In the genomic region with DNA sequence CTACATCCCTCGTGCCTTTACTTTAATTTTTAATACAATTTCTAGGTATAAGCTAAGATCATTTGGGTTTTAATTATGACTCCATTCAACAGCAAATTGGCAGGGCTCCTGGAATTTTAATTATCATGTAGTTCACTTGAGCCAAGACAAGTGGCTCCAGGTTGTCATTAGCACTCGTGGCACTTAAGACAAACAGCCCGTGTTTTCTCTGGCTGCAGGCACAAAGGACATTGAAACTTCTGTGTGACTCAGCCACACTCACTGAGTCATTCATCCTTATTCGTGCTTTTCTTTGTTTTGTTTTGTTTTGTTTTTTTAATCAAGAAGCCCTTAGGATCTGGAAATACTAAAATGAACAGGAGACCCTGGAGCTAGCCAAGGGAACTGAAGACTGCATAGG, we compare ENCODE assay signal across 16 mouse cellular contexts.
DNase-seq lines count a peak whose midpoint lies in the region; ATAC-seq and TF ChIP-seq lines count a peak whose summit lies in the region.
"Had no signal": no experiment of that assay in that cellular context is flagged by ENCODE, and none has a peak within 500 bp of the region (broad histone marks: within the 10 kb centered on the region; RNA-seq: fewer than 3 reads in every experiment).

No protein-coding gene starts in this region.

- WGBS in forebrain, embryonic 14.5 days, result 4% methylated on average over 4 of the region's 4 CpGs
- 29% methylated on average over 4 of the region's 4 CpGs for WGBS in forebrain, embryonic 11.5 days
- WGBS in kidney, embryonic 16.5 days, result 33% methylated on average over 4 of the region's 4 CpGs
- 44% methylated on average over 4 of the region's 4 CpGs for WGBS in midbrain, embryonic 16.5 days

- ATAC-seq in forebrain, embryonic 14.5 days, result no peak
- ATAC-seq in forebrain, embryonic 11.5 days (replicated peaks; ENCODE audit: low FRiP score), result no peak
- no peak for ATAC-seq in kidney, embryonic 16.5 days (ENCODE audit: low FRiP score, low TSS enrichment)
- no peak for ATAC-seq in midbrain, embryonic 16.5 days
- ATAC-seq: activated CD4-positive, CD25-positive, alpha-beta regulatory T cell, adult 4 months; intestine, postnatal 0 days had no signal

- DNase-seq in forebrain, embryonic 14.5 days (ENCODE audit: low spot score), result peak; percentile 52
- no peak for DNase-seq in forebrain, embryonic 11.5 days (ENCODE audit: low spot score)
- peak; percentile 26 for DNase-seq in kidney, adult 11 months
- DNase-seq in MN1 (ENCODE audit: low spot score), result peak; percentile 46
- peak; percentile 75 for DNase-seq in brain, embryonic 14.5 days (ENCODE audit: low read depth)
- DNase-seq: liver, embryonic 13.5 days; lung, postnatal 10 days; retina, postnatal 1 day; thymus, adult 18-20 months had no signal

- H3K4me2 ChIP-seq in forebrain, embryonic 14.5 days (ENCODE audit: low read length), result no peak overlapping the region
- H3K4me2 ChIP-seq in forebrain, embryonic 11.5 days (ENCODE audit: low read depth, low read length, severe bottlenecking), result no peak overlapping the region
- no peak overlapping the region for H3K4me2 ChIP-seq in kidney, embryonic 16.5 days (replicated peaks; ENCODE audit: low read depth, low read length)
- H3K4me2 ChIP-seq in midbrain, embryonic 16.5 days (ENCODE audit: low read length), result no peak overlapping the region
- H3K4me2 ChIP-seq: hindbrain, embryonic 13.5 days; liver, embryonic 13.5 days had no signal

- H3K27ac ChIP-seq in forebrain, embryonic 14.5 days (ENCODE audit: low read depth, low read length), result no peak overlapping the region
- no peak overlapping the region for H3K27ac ChIP-seq in forebrain, embryonic 11.5 days (ENCODE audit: low read depth, low read length)
- no peak overlapping the region for H3K27ac ChIP-seq in kidney, embryonic 16.5 days (ENCODE audit: low read length)
- no peak overlapping the region for H3K27ac ChIP-seq in midbrain, embryonic 16.5 days (ENCODE audit: low read length)
- H3K27ac ChIP-seq: hindbrain, embryonic 13.5 days; liver, embryonic 13.5 days had no signal

- no peaks in the 10 kb centered on the region for H3K9me3 ChIP-seq in forebrain, embryonic 14.5 days (replicated peaks; ENCODE audit: control insufficient read depth, low read length)
- H3K9me3 ChIP-seq in forebrain, embryonic 11.5 days (ENCODE audit: control insufficient read depth, low read length), result no peaks in the 10 kb centered on the region
- no peaks in the 10 kb centered on the region for H3K9me3 ChIP-seq in kidney, embryonic 16.5 days (ENCODE audit: low read length)
- no peaks in the 10 kb centered on the region for H3K9me3 ChIP-seq in midbrain, embryonic 16.5 days (replicated peaks; ENCODE audit: control insufficient read depth, low read length, poor library complexity, severe bottlenecking)
- H3K9me3 ChIP-seq: hindbrain, embryonic 13.5 days; liver, embryonic 13.5 days had no signal

- no peak overlapping the region for H3K9ac ChIP-seq in forebrain, embryonic 14.5 days (ENCODE audit: low read length)
- H3K9ac ChIP-seq in forebrain, embryonic 11.5 days (ENCODE audit: low read length), result no peak overlapping the region
- no peak overlapping the region for H3K9ac ChIP-seq in kidney, embryonic 16.5 days (replicated peaks; ENCODE audit: low read length)
- no peak overlapping the region for H3K9ac ChIP-seq in midbrain, embryonic 16.5 days (ENCODE audit: low read depth, low read length)
- H3K9ac ChIP-seq: hindbrain, embryonic 13.5 days; liver, embryonic 13.5 days had no signal

- no peaks in the 10 kb centered on the region for H3K27me3 ChIP-seq in forebrain, embryonic 14.5 days (replicated peaks; ENCODE audit: control insufficient read depth, insufficient read depth, low read length)
- H3K27me3 ChIP-seq in forebrain, embryonic 11.5 days (ENCODE audit: control insufficient read depth, insufficient read depth, low read length), result no peaks in the 10 kb centered on the region
- H3K27me3 ChIP-seq in kidney, embryonic 16.5 days (ENCODE audit: insufficient read depth, low read length), result no peaks in the 10 kb centered on the region
- H3K27me3 ChIP-seq in midbrain, embryonic 16.5 days (ENCODE audit: control insufficient read depth, insufficient read depth, low read depth, low read length), result no peaks in the 10 kb centered on the region
- H3K27me3 ChIP-seq: hindbrain, embryonic 13.5 days; liver, embryonic 13.5 days had no signal

- H3K36me3 ChIP-seq in forebrain, embryonic 14.5 days (ENCODE audit: control insufficient read depth, insufficient read depth, low read length), result no peaks in the 10 kb centered on the region
- H3K36me3 ChIP-seq in forebrain, embryonic 11.5 days (ENCODE audit: control insufficient read depth, insufficient read depth, low read length), result no peaks in the 10 kb centered on the region
- H3K36me3 ChIP-seq in kidney, embryonic 16.5 days (ENCODE audit: insufficient read depth, low read length), result no peaks in the 10 kb centered on the region
- no peaks in the 10 kb centered on the region for H3K36me3 ChIP-seq in midbrain, embryonic 16.5 days (ENCODE audit: control insufficient read depth, insufficient read depth, low read length)
- H3K36me3 ChIP-seq: hindbrain, embryonic 13.5 days; liver, embryonic 13.5 days had no signal

- peaks cover 11% of the 10 kb centered on the region; the same call in 1 of the 2 replicates for H3K4me1 ChIP-seq in forebrain, embryonic 14.5 days (ENCODE audit: control insufficient read depth, insufficient read depth, low read length)
- H3K4me1 ChIP-seq in forebrain, embryonic 11.5 days (replicated peaks; ENCODE audit: control insufficient read depth, insufficient read depth, low read length), result peaks cover 2% of the 10 kb centered on the region; the same call in 1 of the 2 replicates
- no peaks in the 10 kb centered on the region for H3K4me1 ChIP-seq in kidney, embryonic 16.5 days (ENCODE audit: insufficient read depth, low read length)
- no peaks in the 10 kb centered on the region for H3K4me1 ChIP-seq in midbrain, embryonic 16.5 days (ENCODE audit: control insufficient read depth, insufficient read depth, low read length)
- H3K4me1 ChIP-seq: liver, embryonic 13.5 days had no signal

- H3K4me3 ChIP-seq in forebrain, embryonic 14.5 days (ENCODE audit: low read depth, low read length), result no peak overlapping the region
- H3K4me3 ChIP-seq in forebrain, embryonic 11.5 days (ENCODE audit: low read depth, low read length), result no peak overlapping the region
- H3K4me3 ChIP-seq in kidney, embryonic 16.5 days (ENCODE audit: low read length), result no peak overlapping the region
- H3K4me3 ChIP-seq in midbrain, embryonic 16.5 days (ENCODE audit: low read depth, low read length), result no peak overlapping the region
- H3K4me3 ChIP-seq: erythroblast, embryonic 14.5 days; hindbrain, embryonic 13.5 days; liver, embryonic 13.5 days; myocyte had no signal

- no peak for TF ChIP-seq POLR2A in brain, embryonic 14.5 days (IDR thresholded peaks at IDR 0.05; ENCODE audit: borderline replicate concordance, extremely low read depth, insufficient read depth, insufficient read length, poor library complexity, severe bottlenecking)

- TF ChIP-seq CTCF in brain, embryonic 14.5 days (IDR thresholded peaks at IDR 0.05; ENCODE audit: borderline replicate concordance, extremely low read depth, insufficient read depth, insufficient read length), result no peak
